Mouse (Mus musculus): Measurements from ENCODE around the gene Cisd1. TPM values are rescaled to one million over a fixed set of nuclear protein-coding genes. Genes with fewer than 3 reads are reported as not detected.

Cisd1 gene
- total and polyA plus RNA-seq, 2 experiments = 159 to 209 TPM

DNA sequence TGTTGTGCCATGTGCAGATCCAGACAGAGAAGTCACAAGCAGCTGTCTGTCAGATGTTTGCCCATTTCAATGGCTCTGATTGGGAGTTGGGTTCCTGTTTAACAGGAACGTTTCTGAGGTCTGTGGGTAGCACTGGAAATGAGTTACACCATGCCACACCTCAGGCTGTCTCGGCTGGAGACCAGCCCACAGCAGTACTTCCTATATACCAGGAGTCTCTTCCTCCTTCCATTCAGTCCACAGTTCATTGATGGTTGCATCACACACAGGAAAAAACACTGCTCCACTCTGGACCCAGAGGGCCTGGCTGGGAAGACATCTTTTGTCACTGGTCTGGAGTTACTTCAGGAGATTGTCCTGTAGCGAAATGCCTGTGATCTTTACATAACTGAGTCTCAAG lies 24.7 kb upstream of the Cisd1 start:
- peak overlapping the region; percentile 55 for H3K27ac ChIP-seq (replicated peaks; ENCODE audit: insufficient read depth, low read depth, low read length)
- H3K36me3 ChIP-seq (ENCODE audit: control insufficient read depth, insufficient read depth, low read length) = peaks cover 13% of the 10 kb centered on the region; the same call in 1 of the 2 replicates
- WGBS = 24% methylated on average over 3 of the region's 3 CpGs

DNA sequence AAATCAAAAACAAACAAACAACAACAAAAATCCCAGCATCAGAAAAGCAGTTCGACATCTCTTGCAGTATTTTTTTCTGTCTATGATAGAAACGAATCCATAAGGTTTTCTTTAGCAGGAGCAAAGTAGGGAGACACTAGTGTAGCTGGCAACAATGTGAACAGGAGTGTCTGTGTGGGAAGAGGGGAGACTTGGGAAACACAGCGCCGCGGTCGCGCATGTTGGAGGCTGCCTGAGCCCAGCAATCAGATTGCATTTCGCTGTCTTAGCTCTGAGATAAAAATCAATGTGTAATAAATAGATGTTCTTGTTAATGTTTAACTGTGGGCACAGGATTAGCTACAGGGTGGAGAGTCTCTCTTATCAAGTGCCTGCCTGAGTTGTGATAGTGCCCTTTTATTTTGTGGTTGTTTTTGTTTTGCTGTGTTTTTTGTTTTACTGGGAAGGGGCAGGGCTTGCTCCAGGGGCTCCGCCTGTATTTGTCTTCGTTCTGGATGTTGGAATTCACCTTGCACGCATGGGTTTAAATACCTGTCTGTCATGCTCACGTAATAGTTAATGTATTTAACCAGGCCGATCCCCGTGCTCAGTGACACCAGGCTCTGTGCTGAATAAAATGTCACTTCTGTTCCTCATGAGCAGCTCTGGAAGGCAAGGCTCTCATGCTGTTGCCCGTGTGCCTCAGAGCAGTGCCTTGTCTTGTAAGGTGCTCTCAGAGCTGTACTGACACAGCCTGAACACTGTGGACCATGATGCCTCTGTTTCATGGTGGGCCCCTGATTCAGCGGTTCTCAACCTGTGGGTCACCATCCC lies 23.6 kb upstream of the Cisd1 start:
- WGBS = 26% methylated on average over 16 of the region's 16 CpGs

More for the DNA sequence above, 24.7 kb upstream of the Cisd1 start:
- Histone ChIP-seq H3K4me1 (ENCODE audit: control insufficient read depth, insufficient read depth, low read length) (peaks cover 18% of the 10 kb centered on the region), H3K27me3 (ENCODE audit: control insufficient read depth, insufficient read depth, low read length) (no peaks in the 10 kb centered on the region), H3K79me2 (ENCODE audit: control insufficient read depth, insufficient read depth, low read length) (peaks cover 13% of the 10 kb centered on the region; the same call in 1 of the 2 replicates), H3K4me3 (ENCODE audit: insufficient read depth, low read depth, low read length) (no peak overlapping the region), H3K9ac (ENCODE audit: low read depth, low read length) (no peak overlapping the region)
- TF ChIP-seq CTCF (IDR thresholded peaks at IDR 0.05; ENCODE audit: low read depth, low read length) (no peak), POLR2A (IDR thresholded peaks at IDR 0.05; ENCODE audit: extremely low read depth, insufficient read depth, low read length) (no peak)
- peak; percentile 75 for DNase-seq (ENCODE audit: extremely low read depth, low read depth, low spot score)

DNA sequence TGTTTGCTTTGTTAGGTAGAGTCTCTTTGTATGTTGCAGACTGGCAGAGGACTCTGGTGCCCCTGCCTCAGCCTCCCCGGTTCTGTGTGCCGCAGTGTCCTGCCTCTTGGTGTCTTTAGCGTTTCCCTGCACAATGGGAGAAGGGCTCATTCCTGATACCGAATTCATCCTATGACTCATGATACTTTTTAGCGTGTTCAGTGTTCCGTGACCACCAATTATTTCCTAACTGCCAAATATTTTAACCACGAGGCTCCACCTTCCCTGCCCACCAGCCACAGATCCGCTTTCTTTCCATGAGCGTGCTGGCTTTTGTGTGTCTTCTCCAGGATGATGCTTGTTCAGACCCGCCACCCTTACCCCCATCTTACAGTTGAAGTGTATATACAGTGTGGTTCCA lies 19.1 kb upstream of the Cisd1 start:
- Histone ChIP-seq H3K79me2 (ENCODE audit: control insufficient read depth, insufficient read depth, low read length) (peaks cover 27% of the 10 kb centered on the region), H3K4me1 (ENCODE audit: control insufficient read depth, insufficient read depth, low read length) (peaks cover 11% of the 10 kb centered on the region), H3K4me3 (ENCODE audit: insufficient read depth, low read depth, low read length) (no peak overlapping the region), H3K9ac (ENCODE audit: low read depth, low read length) (no peak overlapping the region), H3K36me3 (ENCODE audit: control insufficient read depth, insufficient read depth, low read length) (peaks cover 4% of the 10 kb centered on the region; the same call in 1 of the 2 replicates), H3K27me3 (ENCODE audit: control insufficient read depth, insufficient read depth, low read length) (no peaks in the 10 kb centered on the region), H3K27ac (replicated peaks; ENCODE audit: insufficient read depth, low read depth, low read length) (no peak overlapping the region)
- TF ChIP-seq CTCF (IDR thresholded peaks at IDR 0.05; ENCODE audit: low read depth, low read length) = no peak
- no peak for TF ChIP-seq POLR2A (IDR thresholded peaks at IDR 0.05; ENCODE audit: extremely low read depth, insufficient read depth, low read length)
- no peak for DNase-seq (ENCODE audit: extremely low read depth, low read depth, low spot score)
- 96% methylated on average over 10 of the region's 10 CpGs for WGBS

More for the DNA sequence above, 23.6 kb upstream of the Cisd1 start:
- no peaks in the 10 kb centered on the region for H3K27me3 ChIP-seq (ENCODE audit: control insufficient read depth, insufficient read depth, low read length)
- no peak overlapping the region for H3K4me3 ChIP-seq (ENCODE audit: insufficient read depth, low read depth, low read length)
- peak overlapping the region; percentile 15 for H3K9ac ChIP-seq (ENCODE audit: low read depth, low read length)
- H3K79me2 ChIP-seq (ENCODE audit: control insufficient read depth, insufficient read depth, low read length) = peaks cover 17% of the 10 kb centered on the region; the same call in 1 of the 2 replicates
- H3K27ac ChIP-seq (replicated peaks; ENCODE audit: insufficient read depth, low read depth, low read length) = peak overlapping the region; percentile 73
- TF ChIP-seq CTCF (IDR thresholded peaks at IDR 0.05; ENCODE audit: low read depth, low read length) (no peak), POLR2A (IDR thresholded peaks at IDR 0.05; ENCODE audit: extremely low read depth, insufficient read depth, low read length) (no peak)
- peaks cover 18% of the 10 kb centered on the region for H3K4me1 ChIP-seq (ENCODE audit: control insufficient read depth, insufficient read depth, low read length)
- peak; percentile 94 for DNase-seq (ENCODE audit: extremely low read depth, low read depth, low spot score)
- peaks cover 10% of the 10 kb centered on the region; the same call in 1 of the 2 replicates for H3K36me3 ChIP-seq (ENCODE audit: control insufficient read depth, insufficient read depth, low read length)

DNA sequence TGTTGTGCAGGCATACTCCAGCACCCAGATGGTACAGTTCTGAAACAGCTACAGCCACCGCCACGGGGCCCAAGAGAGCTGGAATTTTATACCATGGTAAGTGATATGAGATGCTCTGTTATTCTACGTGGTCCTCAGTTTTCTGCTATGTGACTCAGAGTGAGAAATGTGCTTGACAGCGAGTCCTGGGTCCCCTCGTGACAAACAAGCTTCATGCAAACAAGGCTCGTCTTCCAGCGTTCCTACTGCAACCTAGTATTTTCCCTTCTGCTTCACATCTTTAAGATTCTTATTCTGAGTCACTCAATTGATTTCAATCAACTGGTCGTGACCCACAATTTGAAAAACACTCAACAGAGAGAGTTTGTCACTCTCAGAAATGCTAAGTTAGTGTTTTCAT lies 18.7 kb upstream of the Cisd1 start:
- DNase-seq (ENCODE audit: extremely low read depth, low read depth, low spot score) = no peak
- WGBS = 89% methylated on average over 8 of the region's 8 CpGs
- H3K4me3 ChIP-seq (ENCODE audit: insufficient read depth, low read depth, low read length) = no peak overlapping the region
- no peaks in the 10 kb centered on the region for H3K27me3 ChIP-seq (ENCODE audit: control insufficient read depth, insufficient read depth, low read length)
- H3K79me2 ChIP-seq (ENCODE audit: control insufficient read depth, insufficient read depth, low read length) = peaks cover 31% of the 10 kb centered on the region
- TF ChIP-seq POLR2A (IDR thresholded peaks at IDR 0.05; ENCODE audit: extremely low read depth, insufficient read depth, low read length) = no peak
- TF ChIP-seq CTCF (IDR thresholded peaks at IDR 0.05; ENCODE audit: low read depth, low read length) = no peak
- no peak overlapping the region for H3K9ac ChIP-seq (ENCODE audit: low read depth, low read length)
- no peak overlapping the region for H3K27ac ChIP-seq (replicated peaks; ENCODE audit: insufficient read depth, low read depth, low read length)
- H3K4me1 ChIP-seq (ENCODE audit: control insufficient read depth, insufficient read depth, low read length) = peaks cover 10% of the 10 kb centered on the region
- H3K36me3 ChIP-seq (ENCODE audit: control insufficient read depth, insufficient read depth, low read length) = peaks cover 4% of the 10 kb centered on the region; the same call in 1 of the 2 replicates

DNA sequence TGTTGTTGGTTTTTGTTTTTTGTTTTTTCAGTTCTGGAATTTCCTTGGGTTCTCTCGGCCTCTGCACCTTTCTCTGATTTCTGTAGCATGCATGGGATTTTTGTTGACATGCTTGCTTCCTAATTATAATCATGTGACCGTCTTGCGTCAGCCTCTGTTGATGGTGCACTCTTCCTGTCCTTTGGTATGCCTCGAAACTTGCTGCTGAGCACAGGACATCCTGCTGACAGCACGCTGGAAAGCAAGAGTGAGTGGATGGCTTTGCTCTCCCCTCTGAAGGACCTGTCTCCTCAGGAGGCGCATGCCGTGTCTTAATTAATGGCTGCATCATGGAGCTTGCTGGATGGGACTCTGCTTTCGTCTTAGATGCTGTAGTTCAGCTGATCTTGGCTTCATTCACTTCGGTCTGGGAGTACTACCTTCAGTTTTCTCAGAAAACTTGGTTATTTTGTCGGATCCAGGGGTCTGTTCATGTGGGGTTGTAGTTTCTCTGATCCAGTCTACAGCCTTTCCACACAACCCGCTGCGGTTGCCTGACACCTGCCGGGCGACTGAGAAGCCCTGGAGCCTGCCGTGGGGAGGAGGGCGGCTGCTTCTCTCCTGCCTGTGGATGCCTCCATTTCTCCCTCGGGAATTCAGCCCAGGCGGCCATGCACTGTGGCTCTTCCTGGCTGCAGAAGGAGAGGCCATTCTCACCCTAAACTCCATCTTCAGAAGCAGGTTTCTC lies 17.2 kb upstream of the Cisd1 start:
- no peak for TF ChIP-seq CTCF (IDR thresholded peaks at IDR 0.05; ENCODE audit: low read depth, low read length)
- no peak for TF ChIP-seq POLR2A (IDR thresholded peaks at IDR 0.05; ENCODE audit: extremely low read depth, insufficient read depth, low read length)
- peaks cover 4% of the 10 kb centered on the region; the same call in 1 of the 2 replicates for H3K36me3 ChIP-seq (ENCODE audit: control insufficient read depth, insufficient read depth, low read length)
- peaks cover 38% of the 10 kb centered on the region for H3K79me2 ChIP-seq (ENCODE audit: control insufficient read depth, insufficient read depth, low read length)
- no peaks in the 10 kb centered on the region for H3K27me3 ChIP-seq (ENCODE audit: control insufficient read depth, insufficient read depth, low read length)
- H3K9ac ChIP-seq (ENCODE audit: low read depth, low read length) = no peak overlapping the region
- peak; percentile 60 for DNase-seq (ENCODE audit: extremely low read depth, low read depth, low spot score)
- WGBS = 57% methylated on average over 18 of the region's 18 CpGs
- H3K27ac ChIP-seq (replicated peaks; ENCODE audit: insufficient read depth, low read depth, low read length) = peak overlapping the region; percentile 19
- peaks cover 6% of the 10 kb centered on the region; the same call in 1 of the 2 replicates for H3K4me1 ChIP-seq (ENCODE audit: control insufficient read depth, insufficient read depth, low read length)
- H3K4me3 ChIP-seq (ENCODE audit: insufficient read depth, low read depth, low read length) = no peak overlapping the region
